Mouse (Mus musculus) megakaryocyte, embryonic 14.5 days (primary cell): ENCODE measurements at regions not wholly inside any gene's neighbourhood (a gene's known extent, or its start where the extent isn't known, plus 50 kb on each side); places are given as distances from the start of the nearest gene placed in this dataset.

ENCODE experiments used
- FLI1 ChIP-seq: IDR thresholded peaks from 2 replicates; pipeline ENCODE4 v1.6.1; 2012; ENCODE audit warnings: low read length, inconsistent platforms, mixed read lengths
- GATA1 ChIP-seq: IDR thresholded peaks from 3 replicates; pipeline ENCODE4 v1.6.1; 2012; ENCODE audit warnings: mixed read lengths, low read length, inconsistent platforms, borderline replicate concordance

DNA sequence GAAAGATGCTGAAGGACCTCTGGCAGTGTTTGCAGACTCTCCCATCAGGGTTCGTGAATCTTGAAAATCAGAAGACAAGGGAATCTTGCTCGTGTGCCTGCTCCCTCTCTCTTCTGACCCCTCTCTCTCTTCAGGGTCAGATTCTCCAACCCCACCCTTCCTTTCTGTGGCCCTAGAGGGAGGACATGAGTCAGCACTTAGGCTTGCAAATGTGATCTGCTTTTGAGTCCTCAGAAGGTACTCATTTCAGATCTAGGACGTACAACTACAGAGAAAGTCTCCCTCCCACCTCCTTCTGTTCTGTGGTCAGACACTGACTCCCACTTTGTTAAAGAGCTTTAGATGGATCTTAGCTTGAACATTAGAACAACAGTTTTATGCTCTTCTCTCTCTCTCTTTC lies 156.9 kb upstream of the Prdm1 start:
- TF ChIP-seq GATA1 (no peak), FLI1 (no peak)
